Mouse (Mus musculus) mouse embryonic stem cell (cell line): ENCODE data around the gene Utp4.

ENCODE experiments used
- in situ Hi-C, 2 experiments: fragments of 300-500 bp; cut with MboI; formaldehyde crosslinking; loops; 1 replicate in 1 of 2; 3 replicates in 1 of 2; pipeline ENCODE4 v1.14.3; 2019 to 2020; ENCODE audit warnings: low sequenced_read_pairs in 2 of 2, low pct_unique_long_range_greater_than_20kb in 1 of 2, mixed read lengths in 1 of 2; ENCODE audit not compliant: unreplicated experiment in 1 of 2

Gene Utp4

DNA sequence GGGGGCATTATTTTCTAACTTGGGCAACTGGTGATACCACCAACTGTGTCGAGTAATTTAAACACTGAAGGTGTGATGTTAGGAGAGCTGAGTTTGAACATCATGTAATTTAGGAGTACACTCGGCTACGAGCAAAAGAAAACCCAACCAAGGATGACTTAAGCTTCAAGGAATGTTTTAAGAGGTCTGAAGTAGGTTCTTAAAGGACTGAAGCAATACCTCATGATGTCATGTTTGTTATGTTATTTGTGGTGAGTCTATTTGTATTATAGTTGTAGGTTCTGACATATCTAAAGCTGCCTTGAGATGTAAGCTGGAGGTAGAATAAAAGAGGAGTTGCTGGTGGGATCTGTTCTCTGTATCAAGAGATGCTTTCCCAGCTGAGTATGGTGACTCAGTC lies 76.5 kb downstream of the Utp4 start:
- in situ Hi-C loops: no loop called here

DNA sequence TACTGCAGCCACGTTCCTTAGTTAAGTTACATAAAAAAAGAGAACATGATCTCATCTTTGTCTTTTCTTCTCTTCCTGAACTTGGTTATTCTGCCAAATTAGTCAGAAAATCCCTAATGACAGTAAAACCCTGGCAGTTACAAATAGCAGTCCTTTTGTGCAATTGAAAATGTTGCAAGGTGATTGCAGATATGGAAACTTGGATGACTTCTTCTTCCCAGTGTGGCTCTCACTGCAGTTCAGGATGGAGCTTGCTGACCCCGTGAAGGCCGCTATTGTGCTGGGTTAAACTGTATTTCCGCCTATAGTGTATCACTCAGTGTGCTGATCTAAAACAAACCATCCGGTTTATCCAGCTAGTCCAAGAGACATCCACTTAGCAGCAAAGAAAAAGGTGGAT lies 78.5 kb downstream of the Utp4 start:
- in situ Hi-C loops: no loop called here
